30 mouse cellular contexts compared by ENCODE assay signal in the genomic region with DNA sequence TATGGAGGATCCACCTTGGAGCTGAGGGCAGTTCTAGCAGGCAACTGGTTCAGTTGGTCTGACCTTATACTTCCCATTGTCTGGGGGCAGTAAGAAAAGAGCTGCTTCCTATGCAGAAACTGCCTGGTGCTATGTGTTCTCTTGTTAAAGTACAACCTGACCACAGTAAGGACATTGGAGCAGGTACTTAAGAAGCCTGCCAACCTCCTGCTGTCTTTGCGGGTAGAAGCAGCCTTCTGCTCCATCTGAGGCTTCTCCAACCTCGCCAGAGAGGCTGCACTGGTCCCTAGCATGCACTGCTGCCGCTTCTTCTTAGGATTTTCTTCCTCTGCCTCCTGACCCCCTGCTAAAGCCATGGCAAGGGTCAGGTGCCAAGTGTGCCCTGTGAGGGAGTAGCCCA.
DNase-seq lines count a peak whose midpoint lies in the region; ATAC-seq and TF ChIP-seq lines count a peak whose summit lies in the region.
"Had no signal": no experiment of that assay in that cellular context is flagged by ENCODE, and none has a peak within 500 bp of the region (broad histone marks: within the 10 kb centered on the region; RNA-seq: fewer than 3 reads in every experiment).

No protein-coding gene starts in this region.

- peaks cover 0 to 6% of the 10 kb centered on the region in 2 experiments; a peak in 1 of 4 replicates for H3K4me1 ChIP-seq in CH12.LX (ENCODE audit: control insufficient read depth in 1 of 2, insufficient read depth in 2 of 2)
- peaks cover 27% of the 10 kb centered on the region for H3K4me1 ChIP-seq in cerebellum, adult 2 months (ENCODE audit: control insufficient read depth, insufficient read depth, low read length)
- no peaks in the 10 kb centered on the region for H3K4me1 ChIP-seq in forebrain, embryonic 11.5 days (replicated peaks; ENCODE audit: control insufficient read depth, insufficient read depth, low read length)
- H3K4me1 ChIP-seq: hindbrain, embryonic 12.5 days; liver, embryonic 12.5 days; megakaryocyte, embryonic 14.5 days; midbrain, embryonic 13.5 days had no signal

- H3K27ac ChIP-seq in CH12.LX (ENCODE audit: insufficient read depth, low read depth), result no peak overlapping the region
- no peak overlapping the region for H3K27ac ChIP-seq in cerebellum, adult 2 months (ENCODE audit: insufficient read depth, low read length)
- no peak overlapping the region for H3K27ac ChIP-seq in forebrain, embryonic 11.5 days (ENCODE audit: low read depth, low read length)
- H3K27ac ChIP-seq: forebrain, embryonic 15.5 days; gastrocnemius, adult 2 months; hindbrain, embryonic 12.5 days; liver, embryonic 12.5 days; midbrain, embryonic 13.5 days had no signal

- no peak for TF ChIP-seq EP300 in CH12.LX (IDR thresholded peaks at IDR 0.05; ENCODE audit: low read length)

- TF ChIP-seq RAD21 in CH12.LX (IDR thresholded peaks at IDR 0.05; ENCODE audit: low read depth, low read length), result no peak

- no peaks in the 10 kb centered on the region for H3K79me2 ChIP-seq in CH12.LX (replicated peaks; ENCODE audit: control insufficient read depth, extremely low read depth, insufficient read depth, poor library complexity, severe bottlenecking)

- no peak for TF ChIP-seq POLR2A in CH12.LX (IDR thresholded peaks at IDR 0.05; ENCODE audit: low read depth, low read length)
- no peak for TF ChIP-seq POLR2A in cerebellum, adult 2 months (IDR thresholded peaks at IDR 0.05; ENCODE audit: borderline replicate concordance, insufficient read depth, low read length)

- no peak for TF ChIP-seq CTCF in CH12.LX (conservative IDR thresholded peaks at IDR 0.05 in 1 of 2, IDR thresholded peaks at IDR 0.05 in 1 of 2; ENCODE audit: low read depth in 2 of 2, low read length in 2 of 2)
- TF ChIP-seq CTCF in cerebellum, adult 2 months (IDR thresholded peaks at IDR 0.05; ENCODE audit: borderline replicate concordance, insufficient read depth, low read depth, low read length), result no peak

- in situ Hi-C loops in CH12.LX (cut with MboI; ENCODE audit: low pct_ligation_motif_present, low pct_unique_long_range_greater_than_20kb, low sequenced_read_pairs), result no loop called here

- ATAC-seq in frontal cortex, adult (ENCODE audit: low TSS enrichment), result no peak
- ATAC-seq in forebrain, embryonic 11.5 days (replicated peaks; ENCODE audit: low FRiP score), result no peak
- ATAC-seq: forebrain, embryonic 15.5 days; liver, embryonic 12.5 days; liver, postnatal 0 days; midbrain, embryonic 13.5 days; Patski had no signal

- no peaks in the 10 kb centered on the region for H3K36me3 ChIP-seq in CH12.LX (replicated peaks in 1 of 2; ENCODE audit: control insufficient read depth in 1 of 2, insufficient read depth in 1 of 2, low read length in 1 of 2)
- H3K36me3 ChIP-seq in forebrain, embryonic 11.5 days (ENCODE audit: control insufficient read depth, insufficient read depth, low read length), result no peaks in the 10 kb centered on the region
- H3K36me3 ChIP-seq: forebrain, embryonic 15.5 days; G1E; hindbrain, embryonic 12.5 days; liver, embryonic 12.5 days; midbrain, embryonic 13.5 days had no signal

- H3K27me3 ChIP-seq in CH12.LX (replicated peaks), result peaks cover 18% of the 10 kb centered on the region
- no peaks in the 10 kb centered on the region for H3K27me3 ChIP-seq in cerebellum, adult 2 months (ENCODE audit: control insufficient read depth, insufficient read depth, low read length)
- no peaks in the 10 kb centered on the region for H3K27me3 ChIP-seq in forebrain, embryonic 11.5 days (ENCODE audit: control insufficient read depth, insufficient read depth, low read length)
- H3K27me3 ChIP-seq: forebrain, embryonic 15.5 days; hindbrain, embryonic 12.5 days; liver, embryonic 12.5 days; midbrain, embryonic 13.5 days had no signal

- H3K9me3 ChIP-seq in CH12.LX (replicated peaks; ENCODE audit: low read length), result peaks cover 3% of the 10 kb centered on the region
- H3K9me3 ChIP-seq in forebrain, embryonic 11.5 days (ENCODE audit: control insufficient read depth, low read length), result no peaks in the 10 kb centered on the region
- H3K9me3 ChIP-seq: forebrain, embryonic 15.5 days; hindbrain, embryonic 12.5 days; liver, embryonic 12.5 days; megakaryocyte, embryonic 14.5 days; midbrain, embryonic 13.5 days had no signal

- DNase-seq in CH12.LX (ENCODE audit: extremely low read depth), result no peak
- DNase-seq in MN1 (ENCODE audit: low spot score), result peak; percentile 5
- DNase-seq in cerebellum, adult 2 months, result peak; percentile 60 to 78
- DNase-seq in cerebellum, postnatal 14 days, result peak; percentile 62 to 76
- DNase-seq in forebrain, embryonic 11.5 days (ENCODE audit: low spot score), result no peak
- no peak for DNase-seq in natural killer cell, adult 2 months (ENCODE audit: low spot score in 2 of 2)
- DNase-seq in urinary bladder, postnatal 14 days (ENCODE audit: low spot score), result no peak
- DNase-seq: adrenal gland, postnatal 14 days; B cell, adult 2 months; gastrocnemius, adult 2 months; gastrocnemius, postnatal 36 days; heart, adult 18-20 months; heart, postnatal 36 days; kidney, adult 11 months; kidney, postnatal 25 days; layer of hippocampus, postnatal 36 days; liver, postnatal 0 days; lung, postnatal 4 days; retina, postnatal 1 day; right cerebral cortex, postnatal 14 days; thymus, postnatal 4 days had no signal

- 10% methylated on average over 3 of the region's 3 CpGs for WGBS in cerebellum, adult 2 months
- WGBS in forebrain, embryonic 11.5 days, result 76% methylated on average over 3 of the region's 3 CpGs

- H3K4me3 ChIP-seq in CH12.LX (replicated peaks in 1 of 3; ENCODE audit: low read depth in 2 of 3, low read length in 2 of 3, poor library complexity in 1 of 3), result no peak overlapping the region
- H3K4me3 ChIP-seq in cerebellum, adult 2 months (replicated peaks; ENCODE audit: insufficient read depth, low read depth, low read length), result no peak overlapping the region
- H3K4me3 ChIP-seq in forebrain, embryonic 11.5 days (ENCODE audit: low read depth, low read length), result no peak overlapping the region
- H3K4me3 ChIP-seq: forebrain, embryonic 15.5 days; gastrocnemius, adult 2 months; hindbrain, embryonic 12.5 days; liver, embryonic 12.5 days; megakaryocyte, embryonic 14.5 days; midbrain, embryonic 13.5 days had no signal

- H3K9ac ChIP-seq in CH12.LX (ENCODE audit: insufficient read depth, low read depth), result no peak overlapping the region
- no peak overlapping the region for H3K9ac ChIP-seq in forebrain, embryonic 11.5 days (ENCODE audit: low read length)
- H3K9ac ChIP-seq: forebrain, embryonic 15.5 days; hindbrain, embryonic 12.5 days; liver, embryonic 12.5 days; liver, postnatal 0 days; midbrain, embryonic 13.5 days had no signal

- H3K4me2 ChIP-seq in CH12.LX (ENCODE audit: insufficient read depth, low read depth, poor library complexity, severe bottlenecking), result peak overlapping the region; percentile 13; the same call in 1 of the 2 replicates
- no peak overlapping the region for H3K4me2 ChIP-seq in forebrain, embryonic 11.5 days (ENCODE audit: low read depth, low read length, severe bottlenecking)
- H3K4me2 ChIP-seq: forebrain, embryonic 15.5 days; heart, embryonic 11.5 days; hindbrain, embryonic 12.5 days; liver, embryonic 12.5 days; midbrain, embryonic 13.5 days had no signal

- dilution Hi-C loops in CH12.LX (cut with MboI; ENCODE audit: extremely low pct_ligation_motif_present, extremely low pct_unique_long_range_greater_than_20kb, low sequenced_read_pairs), result no loop called here

TF ChIP-seq in CH12.LX, 34 proteins besides CTCF, POLR2A, EP300 and RAD21:
- no peak for TF ChIP-seq PAX5 (IDR thresholded peaks at IDR 0.05; ENCODE audit: low read length)
TF ChIP-seq in CH12.LX: peak in this region for 0.

Comparison
In these comparisons a context has a peak if more than half of its experiments do, and no peak if none do; other contexts are left out.
1. DNase-seq: peak in MN1 (single experiment), cerebellum, adult 2 months (2 of 2) and cerebellum, postnatal 14 days (2 of 2); none in CH12.LX (single experiment), forebrain, embryonic 11.5 days (single experiment), natural killer cell, adult 2 months (0 of 2) and urinary bladder, postnatal 14 days (single experiment).